Mouse (Mus musculus) brain, embryonic 14.5 days (tissue): ENCODE results near the gene Tprn.

Experiments used
- CTCF ChIP-seq: fragments of 200-500 bp; IDR thresholded peaks from 2 replicates; pipeline ENCODE4 v1.5.1; 2012; ENCODE audit warnings: inconsistent platforms, mild to moderate bottlenecking, moderate library complexity, borderline replicate concordance; ENCODE audit not compliant: insufficient read depth, insufficient read length; ENCODE audit errors: extremely low read depth
- POLR2A ChIP-seq: fragments of 200-500 bp; IDR thresholded peaks from 2 replicates; pipeline ENCODE4 v1.6.1; 2012; ENCODE audit warnings: mild to moderate bottlenecking, inconsistent platforms, borderline replicate concordance; ENCODE audit not compliant: poor library complexity, insufficient read depth, insufficient read length, severe bottlenecking; ENCODE audit errors: extremely low read depth

DNA sequence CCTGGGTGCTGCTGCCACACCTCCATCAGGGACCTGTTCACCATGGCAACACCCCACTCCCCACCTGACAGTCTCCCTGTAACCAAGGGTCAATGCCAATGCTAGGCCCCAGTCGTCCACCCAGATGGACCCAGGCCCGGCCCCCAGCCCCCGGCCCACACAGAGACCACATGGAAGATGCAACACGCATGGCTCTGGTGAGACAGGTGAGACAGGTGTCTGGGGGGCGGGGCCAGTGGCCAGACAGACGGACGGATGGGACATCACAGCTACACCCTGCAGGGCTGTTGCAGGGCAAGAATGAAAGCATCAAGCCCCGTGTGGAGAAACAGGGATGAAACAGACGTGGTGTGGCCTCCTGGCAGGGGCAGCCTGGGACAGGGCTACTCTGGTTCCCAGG lies 31.3 kb downstream of the Tprn start:
- TF ChIP-seq POLR2A (no peak), CTCF (no peak)
